Mouse (Mus musculus) CH12.LX (cell line): ENCODE results near the gene Aff2. TPM values are rescaled to one million over a fixed set of nuclear protein-coding genes. Genes with fewer than 3 reads are reported as not detected.

ENCODE experiments used
- DNase-seq: peaks from one replicate; pipeline ENCODE4 v3.0.0-alpha.2; 2013; ENCODE audit errors: extremely low read depth
- H3K27ac ChIP-seq: 2 replicates; pipeline ENCODE4 v1.5.1; 2012; ENCODE audit warnings: low read depth, mild to moderate bottlenecking, control low read depth, moderate library complexity; ENCODE audit not compliant: insufficient read depth
- H3K27me3 ChIP-seq: replicated peaks from 2 replicates; pipeline ENCODE3; 2012; ENCODE audit warnings: inconsistent platforms
- H3K36me3 ChIP-seq, 2 experiments: replicated peaks in 1 of 2; 2 replicates each; pipeline versions ENCODE3 to v1.6.1; 2012; ENCODE audit warnings: inconsistent platforms in 1 of 2, low read length in 1 of 2, mild to moderate bottlenecking in 1 of 2, mixed read lengths in 1 of 2, moderate library complexity in 1 of 2; ENCODE audit not compliant: control insufficient read depth in 1 of 2, insufficient read depth in 1 of 2
- H3K4me1 ChIP-seq, 2 experiments: 2 replicates each; pipeline ENCODE4 v1.6.1; 2012; ENCODE audit warnings: inconsistent platforms in 1 of 2, moderate library complexity in 1 of 2; ENCODE audit not compliant: insufficient read depth in 2 of 2, control insufficient read depth in 1 of 2
- H3K4me2 ChIP-seq: 2 replicates; pipeline ENCODE4 v1.6.1; 2012; ENCODE audit warnings: low read depth, mild to moderate bottlenecking, control low read depth; ENCODE audit not compliant: poor library complexity, insufficient read depth, severe bottlenecking
- H3K4me3 ChIP-seq, 3 experiments: fragments of 150-350 bp in 1 of 3; sonication (generic) in 1 of 3; replicated peaks in 1 of 3; 2 replicates each; pipeline versions ENCODE3 to v1.5.1; 2011 to 2012; ENCODE audit warnings: low read depth in 2 of 3, low read length in 2 of 3, mild to moderate bottlenecking in 2 of 3, moderate library complexity in 2 of 3, control low read depth in 1 of 3, improper control_type of control experiment in 1 of 3, inconsistent platforms in 1 of 3, mixed read lengths in 1 of 3; ENCODE audit not compliant: poor library complexity in 1 of 3
- H3K79me2 ChIP-seq: replicated peaks from 2 replicates; pipeline ENCODE4 v1.6.1; 2012; ENCODE audit warnings: mild to moderate bottlenecking, moderate library complexity; ENCODE audit not compliant: control insufficient read depth, poor library complexity, insufficient read depth, severe bottlenecking; ENCODE audit errors: extremely low read depth
- H3K9ac ChIP-seq: 2 replicates; pipeline ENCODE4 v1.6.1; 2012; ENCODE audit warnings: low read depth, mild to moderate bottlenecking, control low read depth, moderate library complexity; ENCODE audit not compliant: insufficient read depth
- H3K9me3 ChIP-seq: replicated peaks from 2 replicates; pipeline ENCODE3; 2012; ENCODE audit warnings: low read length, inconsistent platforms, mixed read lengths
- CHD2 ChIP-seq: IDR thresholded peaks from 2 replicates; pipeline ENCODE4 v1.6.1; 2011; ENCODE audit warnings: low read length, improper control_type of control experiment
- CTCF ChIP-seq, 2 experiments: IDR thresholded peaks in 1 of 2; conservative IDR thresholded peaks in 1 of 2; 2 replicates each; pipeline ENCODE4 v1.5.1; 2011 to 2012; ENCODE audit warnings: low read depth in 2 of 2, low read length in 2 of 2, improper control_type of control experiment in 1 of 2, inconsistent platforms in 1 of 2, mild to moderate bottlenecking in 1 of 2, moderate library complexity in 1 of 2
- EP300 ChIP-seq: IDR thresholded peaks from 2 replicates; pipeline ENCODE4 v1.6.1; 2011; ENCODE audit warnings: low read length, improper control_type of control experiment
- GABPA ChIP-seq: IDR thresholded peaks from 2 replicates; pipeline ENCODE4 v1.6.1; 2012; ENCODE audit warnings: low read depth, low read length, improper control_type of control experiment, inconsistent platforms; ENCODE audit not compliant: insufficient replicate concordance
- IRF4 ChIP-seq: IDR thresholded peaks from 2 replicates; pipeline ENCODE4 v1.6.1; 2014; ENCODE audit warnings: low read depth, mild to moderate bottlenecking, inconsistent platforms, low read length, improper control_type of control experiment
- JUN ChIP-seq: IDR thresholded peaks from 2 replicates; pipeline ENCODE4 v1.6.1; 2011; ENCODE audit warnings: low read depth, mild to moderate bottlenecking, low read length, improper control_type of control experiment, moderate library complexity; ENCODE audit not compliant: insufficient read depth
- JUND ChIP-seq: conservative IDR thresholded peaks from 2 replicates; pipeline ENCODE4 v1.6.1; 2011; ENCODE audit warnings: low read depth, low read length, improper control_type of control experiment
- MAFK ChIP-seq: IDR thresholded peaks from 2 replicates; pipeline ENCODE4 v1.6.1; 2011; ENCODE audit warnings: low read length, improper control_type of control experiment; ENCODE audit not compliant: insufficient replicate concordance
- MAX ChIP-seq: IDR thresholded peaks from 2 replicates; pipeline ENCODE4 v1.6.1; 2011; ENCODE audit warnings: low read length, improper control_type of control experiment
- MEF2A ChIP-seq: IDR thresholded peaks from 2 replicates; pipeline ENCODE4 v1.6.1; 2014; ENCODE audit warnings: low read depth, mild to moderate bottlenecking, inconsistent platforms, low read length, improper control_type of control experiment, borderline replicate concordance
- MXI1 ChIP-seq: IDR thresholded peaks from 2 replicates; pipeline ENCODE4 v1.6.1; 2011; ENCODE audit warnings: mild to moderate bottlenecking, low read depth, low read length, improper control_type of control experiment
- NRF1 ChIP-seq: IDR thresholded peaks from 2 replicates; pipeline ENCODE4 v1.6.1; 2014; ENCODE audit warnings: low read depth, mild to moderate bottlenecking, inconsistent platforms, low read length, improper control_type of control experiment, moderate library complexity
- PAX5 ChIP-seq: IDR thresholded peaks from 2 replicates; pipeline ENCODE4 v1.6.1; 2012; ENCODE audit warnings: low read length, inconsistent platforms, mixed read lengths
- POLR2A ChIP-seq: IDR thresholded peaks from 2 replicates; pipeline ENCODE4 v1.6.1; 2011; ENCODE audit warnings: low read depth, mild to moderate bottlenecking, improper control_type of control experiment, low read length
- RCOR1 ChIP-seq: conservative IDR thresholded peaks from 2 replicates; pipeline ENCODE4 v1.6.1; 2012; ENCODE audit warnings: low read depth, mild to moderate bottlenecking, inconsistent platforms, low read length, improper control_type of control experiment
- SIN3A ChIP-seq: IDR thresholded peaks from 2 replicates; pipeline ENCODE4 v1.6.1; 2012; ENCODE audit warnings: low read length, improper control_type of control experiment, inconsistent platforms
- SMC3 ChIP-seq: IDR thresholded peaks from 2 replicates; pipeline ENCODE4 v1.6.1; 2011; ENCODE audit warnings: low read depth, low read length, improper control_type of control experiment
- USF2 ChIP-seq: conservative IDR thresholded peaks from 2 replicates; pipeline ENCODE4 v1.6.1; 2011; ENCODE audit warnings: low read depth, low read length, improper control_type of control experiment
- ZC3H11A ChIP-seq: IDR thresholded peaks from 2 replicates; pipeline ENCODE4 v1.6.1; 2012; ENCODE audit warnings: low read depth, mild to moderate bottlenecking, inconsistent platforms, low read length, improper control_type of control experiment
- ZKSCAN1 ChIP-seq: IDR thresholded peaks from 2 replicates; pipeline ENCODE4 v1.6.1; 2012; ENCODE audit warnings: low read depth, inconsistent platforms, low read length, improper control_type of control experiment, borderline replicate concordance
- ZMIZ1 ChIP-seq: IDR thresholded peaks from 2 replicates; pipeline ENCODE4 v1.6.1; 2012; ENCODE audit warnings: low read depth, mild to moderate bottlenecking, inconsistent platforms, low read length, improper control_type of control experiment
- ZNF384 ChIP-seq: IDR thresholded peaks from 2 replicates; pipeline ENCODE4 v1.6.1; 2012; ENCODE audit warnings: low read depth, low read length, improper control_type of control experiment, inconsistent platforms
- dilution Hi-C: fragments of 300-500 bp; cut with MboI; formaldehyde crosslinking; loops from 2 replicates; pipeline ENCODE4 v1.14.3; 2020; ENCODE audit warnings: low sequenced_read_pairs; ENCODE audit not compliant: extremely low pct_unique_long_range_greater_than_20kb, extremely low pct_ligation_motif_present
- in situ Hi-C: fragments of 300-500 bp; cut with MboI; formaldehyde crosslinking; loops from 3 replicates; pipeline ENCODE4 v1.14.3; 2019; ENCODE audit warnings: low sequenced_read_pairs, low pct_ligation_motif_present, low pct_unique_long_range_greater_than_20kb, mixed read lengths
- polyA plus RNA-seq: library from polyadenylated mRNA; unstranded; fragments of >175 nt; gene quantifications from 2 replicates; pipeline ENCODE4 v1.2.1, GENCODE M21; 2012; ENCODE audit warnings: low read depth; ENCODE audit not compliant: insufficient read length
- total RNA-seq, 2 experiments: library from RNA; depleted of rRNA; stranded (reverse); fragments of 300-350 nt in 1 of 2; fragments of >200 nt in 1 of 2; gene quantifications; 2 replicates each; pipeline ENCODE4 v1.2.3; 2012 to 2014

The Aff2 gene
- total and polyA plus RNA-seq, 3 experiments = not detected

DNA sequence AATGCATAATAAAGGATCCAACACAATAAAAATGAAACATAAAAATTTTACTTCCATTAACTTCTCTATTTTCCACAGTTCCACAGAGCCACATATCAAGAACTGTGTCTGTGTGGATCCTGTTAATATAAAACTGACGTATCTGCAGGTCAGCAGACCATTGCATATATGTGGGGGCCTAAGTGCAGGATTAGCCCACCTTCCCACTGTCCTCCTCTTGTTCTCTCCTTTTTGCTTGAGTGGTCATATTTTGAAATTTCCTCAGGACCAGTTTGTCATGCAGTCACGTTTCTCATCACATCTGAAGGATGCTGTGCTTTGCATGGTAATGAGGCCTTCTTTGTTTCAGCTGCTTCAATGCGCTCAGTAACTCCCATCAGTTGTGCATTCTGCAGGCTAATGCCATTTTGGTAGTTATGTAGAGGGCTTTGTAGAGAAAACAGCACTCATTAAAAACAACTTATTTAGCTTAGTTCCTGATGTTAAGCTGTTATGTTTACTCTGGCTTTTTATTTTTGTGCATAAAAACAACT, 306.1 kb downstream of the Aff2 start:
- Histone ChIP-seq H3K4me3 (no peak overlapping the region), H3K27ac (no peak overlapping the region), H3K9ac (no peak overlapping the region), H3K4me2 (no peak overlapping the region), H3K79me2 (no peaks in the 10 kb centered on the region), H3K9me3 (no peaks in the 10 kb centered on the region), H3K4me1 (no peaks in the 10 kb centered on the region), H3K27me3 (no peaks in the 10 kb centered on the region), H3K36me3 (no peaks in the 10 kb centered on the region)
- no peak for DNase-seq
- in situ Hi-C loops = no loop called here
- dilution Hi-C loops = no loop called here
- TF ChIP-seq POLR2A (no peak), IRF4 (no peak), USF2 (no peak), MEF2A (no peak), JUN (no peak), SIN3A (no peak), PAX5 (no peak), MAFK (no peak), EP300 (no peak), ZC3H11A (no peak), ZMIZ1 (no peak), SMC3 (no peak), MAX (no peak), ZKSCAN1 (no peak), GABPA (no peak), MXI1 (no peak), ZNF384 (no peak), CTCF (conservative IDR thresholded peaks at IDR 0.05 in 1 of 2, IDR thresholded peaks at IDR 0.05 in 1 of 2; ENCODE audit: low read depth in 2 of 2, low read length in 2 of 2) (no peak), NRF1 (no peak), RCOR1 (no peak)

- Histone ChIP-seq H3K36me3 (no peaks in the 10 kb centered on the region), H3K27me3 (no peaks in the 10 kb centered on the region), H3K4me3 (no peak overlapping the region), H3K9ac (no peak overlapping the region), H3K4me2 (no peak overlapping the region), H3K79me2 (no peaks in the 10 kb centered on the region), H3K4me1 (no peaks in the 10 kb centered on the region), H3K27ac (no peak overlapping the region), H3K9me3 (no peaks in the 10 kb centered on the region)
- in situ Hi-C loops (no loop called here), dilution Hi-C loops (no loop called here)
- DNase-seq = no peak
- TF ChIP-seq RCOR1 = no peak
- no peak for TF ChIP-seq MAFK
- TF ChIP-seq CHD2 = no peak
- TF ChIP-seq JUND = no peak
Observed at GRCm38 (mm10) chrX:69675691-69676090, 315.6 kb downstream of the Aff2 start.
